Mouse (Mus musculus) forebrain, embryonic 11.5 days (tissue): ENCODE measurements around the gene Scimp. TPM values are rescaled to one million over a fixed set of nuclear protein-coding genes. Genes with fewer than 3 reads are reported as not detected.

ENCODE experiments used
- microRNA-seq: library from miRNA; unstranded; fragments of <30 nt; microRNA quantifications from one replicate; pipeline ENCODE4, GENCODE M21; 2016; ENCODE audit not compliant: insufficient number of aligned reads
- polyA plus RNA-seq: library from polyadenylated mRNA; unstranded; fragments of >200 nt; fragmentation: Nextera tagmentation; extraction: Ambion mirVana; gene quantifications from 2 replicates; pipeline ENCODE4 v1.2.1, GENCODE M21; 2014

The Scimp gene
- polyA plus RNA-seq, 1 experiment from 2014 or later = not detected

Small RNA genes within 50 kb of the gene (microRNA-seq; reads per million reads assigned to microRNA genes)
- gene Gm22760 = not detected

Other genes starting within 250 kb of the Scimp start
- gene Mink1, start 249.7 kb downstream of the Scimp start, polyA plus RNA-seq = 17.7 and 21.1 TPM in 2 replicates
- not detected in 2 replicates for gene 4930544D05Rik, start 196.7 kb downstream of the Scimp start, polyA plus RNA-seq
- gene Chrne, start 193.4 kb downstream of the Scimp start, polyA plus RNA-seq = not detected in 2 replicates
- gene Gp1ba, start 173.5 kb downstream of the Scimp start, polyA plus RNA-seq = 1.1 and 1.3 TPM in 2 replicates
- 88.0 and 90.0 TPM in 2 replicates for gene Rnf167, start 165.4 kb downstream of the Scimp start, polyA plus RNA-seq
- gene Slc25a11, start 165.1 kb downstream of the Scimp start, polyA plus RNA-seq = 129 and 137 TPM in 2 replicates
- gene Pfn1, start 157.9 kb downstream of the Scimp start, polyA plus RNA-seq = 1,387 and 1,399 TPM in 2 replicates
- 16.6 and 17.4 TPM in 2 replicates for gene Eno3, start 155.4 kb downstream of the Scimp start, polyA plus RNA-seq
- gene Spag7, start 143.2 kb downstream of the Scimp start, polyA plus RNA-seq = 160 and 167 TPM in 2 replicates
- 10.8 and 11.4 TPM in 2 replicates for gene Camta2, start 124.5 kb downstream of the Scimp start, polyA plus RNA-seq
- gene Inca1, start 112.4 kb downstream of the Scimp start, polyA plus RNA-seq = 0.65 and 1.3 TPM in 2 replicates
- 6.4 and 6.9 TPM in 2 replicates for gene Kif1c, start 112.0 kb downstream of the Scimp start, polyA plus RNA-seq
- gene Zfp3, start 48.4 kb downstream of the Scimp start, polyA plus RNA-seq = 9.2 and 10.4 TPM in 2 replicates
- 41.2 and 42.7 TPM in 2 replicates for gene Rabep1, start 32.2 kb upstream of the Scimp start, polyA plus RNA-seq
- 169 and 176 TPM in 2 replicates for gene Nup88, start 157.4 kb upstream of the Scimp start, polyA plus RNA-seq
- gene Rpain, start 157.6 kb upstream of the Scimp start, polyA plus RNA-seq = 84.0 and 84.6 TPM in 2 replicates
- 261 and 278 TPM in 2 replicates for gene C1qbp, start 170.4 kb upstream of the Scimp start, polyA plus RNA-seq
- gene Dhx33, start 191.9 kb upstream of the Scimp start, polyA plus RNA-seq = 25.5 and 27.6 TPM in 2 replicates
- gene Mis12, start 207.0 kb upstream of the Scimp start, polyA plus RNA-seq = 62.7 and 63.1 TPM in 2 replicates
- gene Derl2, start 207.3 kb upstream of the Scimp start, polyA plus RNA-seq = 35.9 and 41.3 TPM in 2 replicates
- gene 6330403K07Rik, start 220.9 kb upstream of the Scimp start, polyA plus RNA-seq = 95.4 and 106 TPM in 2 replicates